Mouse (Mus musculus) lung, postnatal 25 days (tissue): ENCODE data around the gene Pcsk5.
A peak's percentile ranks its signal among the peaks of the same experiment; 100 is the strongest.

Experiments
- DNase-seq: peaks from one replicate; pipeline ENCODE4 v3.0.0; 2022; ENCODE audit warnings: low spot score

The Pcsk5 gene

DNA sequence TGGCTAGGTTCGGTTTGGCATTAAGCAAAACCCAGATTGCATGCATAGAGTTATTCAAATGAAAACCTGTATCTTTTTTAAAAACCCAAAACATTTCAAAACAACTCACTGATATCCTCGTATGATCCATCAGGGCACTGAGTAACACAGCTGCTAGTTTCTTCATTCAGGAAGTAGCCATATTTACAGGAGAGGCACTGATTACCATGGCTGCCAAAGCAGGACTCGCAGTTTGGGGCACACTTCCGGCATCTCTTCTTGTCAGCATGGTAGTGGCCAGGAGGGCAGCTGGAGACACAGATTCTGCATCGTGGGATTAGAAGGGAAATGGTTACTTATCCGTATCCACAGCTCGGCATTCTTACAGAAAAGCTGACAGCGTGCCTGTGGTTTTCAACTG lies 265.1 kb downstream of the Pcsk5 start:
- DNase-seq, result no peak

DNA sequence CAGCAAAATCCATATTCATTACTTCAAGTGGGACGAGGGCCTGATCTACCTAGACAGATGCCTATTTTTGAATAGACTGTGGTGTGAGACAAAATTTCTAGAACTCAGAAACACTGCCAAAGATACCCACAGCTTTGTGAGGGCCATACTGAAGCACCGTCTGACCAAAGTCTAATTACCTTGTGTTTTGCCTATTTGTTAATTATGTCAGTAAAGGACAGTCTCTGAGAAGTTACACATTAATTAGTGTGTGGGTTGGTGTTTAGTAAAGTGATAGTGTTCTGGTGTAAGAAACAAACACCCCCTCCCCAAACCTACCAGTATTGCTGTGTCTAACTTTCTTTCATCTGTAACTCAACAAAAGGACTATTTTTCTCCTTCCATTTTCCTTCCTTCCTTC lies 266.5 kb downstream of the Pcsk5 start:
- no peak for DNase-seq

DNA sequence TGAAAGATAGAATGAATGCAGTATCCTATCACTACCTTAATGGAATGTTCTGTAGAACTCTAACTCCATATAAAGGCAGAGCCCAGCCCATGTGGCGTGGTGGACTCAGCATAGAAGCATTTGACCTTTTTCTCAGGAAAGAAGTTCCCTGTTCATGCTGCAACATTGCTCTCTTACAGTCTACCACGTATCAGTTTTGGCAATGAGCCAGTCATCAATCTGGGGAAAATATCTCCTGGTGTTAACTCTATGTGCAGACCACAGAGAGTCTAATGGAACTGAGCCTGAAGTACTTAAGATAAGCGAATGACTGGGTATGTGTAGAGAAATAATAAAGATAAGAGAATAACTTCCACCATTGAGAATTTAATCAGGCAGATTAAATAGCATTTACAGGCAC lies 270.2 kb downstream of the Pcsk5 start:
- DNase-seq, result no peak

DNA sequence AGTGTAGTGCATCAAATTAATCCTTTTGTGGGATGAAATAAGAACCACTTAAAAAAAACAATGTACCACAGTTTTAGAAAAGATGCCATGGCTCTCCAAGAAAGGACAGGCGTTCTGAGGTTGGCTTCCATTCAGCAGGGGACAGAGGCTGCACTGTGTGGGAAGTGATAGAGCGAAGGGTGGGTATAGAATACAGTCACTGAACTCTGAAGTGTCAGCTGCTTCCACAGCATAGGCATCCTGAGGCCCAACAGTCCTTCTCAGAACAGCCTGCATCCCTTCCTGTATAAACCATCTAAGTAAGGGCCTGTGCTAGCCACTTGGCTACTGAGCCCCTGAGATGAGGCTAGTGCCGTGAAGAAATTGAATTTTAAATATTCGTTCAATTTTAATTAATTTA lies 271.3 kb downstream of the Pcsk5 start:
- no peak for DNase-seq

DNA sequence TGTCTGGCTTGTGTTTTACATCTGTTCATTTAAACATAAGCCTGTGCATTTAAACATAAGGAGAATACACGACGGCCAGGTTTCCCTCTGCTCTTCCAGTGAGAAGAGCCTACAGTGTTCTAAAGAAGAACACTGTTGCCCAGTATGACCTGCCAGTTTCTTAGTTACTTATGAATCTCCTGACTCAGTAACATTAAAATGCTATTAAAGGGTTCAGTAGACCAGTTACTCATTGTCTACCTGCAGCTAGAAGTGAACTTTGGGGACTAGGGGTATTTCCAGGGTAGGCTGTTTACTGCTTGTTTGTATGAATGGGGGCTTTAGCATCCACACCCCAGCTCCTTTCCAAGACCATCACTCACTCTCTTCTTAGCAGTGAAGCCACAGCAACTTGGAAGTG lies 278.7 kb downstream of the Pcsk5 start:
- DNase-seq, result no peak

DNA sequence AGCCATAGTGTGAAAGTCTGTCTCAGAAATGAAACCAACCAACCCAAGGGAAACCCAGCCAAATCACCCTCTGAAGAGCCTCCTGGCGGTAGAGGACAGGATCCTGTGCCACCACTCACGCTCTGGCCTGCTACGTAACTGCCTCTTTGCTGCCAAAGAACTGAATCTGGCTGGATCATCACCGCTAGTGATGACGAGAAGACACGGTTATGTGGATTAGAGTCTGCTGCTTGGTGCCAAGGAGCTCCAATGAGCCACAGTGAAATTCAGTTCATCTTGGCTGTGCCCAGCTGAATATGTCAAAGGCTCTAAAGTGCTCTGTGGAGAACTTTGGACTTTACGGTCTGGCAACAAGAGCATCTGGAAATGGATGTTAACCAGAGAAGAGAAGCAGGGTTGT lies 282.3 kb downstream of the Pcsk5 start:
- no peak for DNase-seq

DNA sequence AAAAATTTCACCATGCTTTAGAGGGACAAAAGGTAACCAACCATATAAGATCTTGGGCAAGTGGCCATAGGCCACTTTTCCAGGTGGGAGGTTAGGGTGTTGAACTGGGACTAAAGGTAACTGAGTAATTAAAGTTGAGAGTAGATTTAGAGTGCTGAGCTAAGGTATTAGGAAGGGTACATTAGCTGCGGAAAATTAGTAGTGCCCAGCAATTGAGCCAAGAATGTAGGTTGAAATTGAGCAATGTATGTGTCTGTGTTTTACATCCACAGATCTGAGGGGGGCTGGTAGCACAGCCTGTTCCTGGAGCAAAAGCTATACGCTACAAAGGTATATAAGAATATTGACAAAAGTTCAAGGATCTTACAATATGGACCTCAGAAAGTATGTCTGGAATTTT lies 282.9 kb downstream of the Pcsk5 start:
- DNase-seq, result no peak

DNA sequence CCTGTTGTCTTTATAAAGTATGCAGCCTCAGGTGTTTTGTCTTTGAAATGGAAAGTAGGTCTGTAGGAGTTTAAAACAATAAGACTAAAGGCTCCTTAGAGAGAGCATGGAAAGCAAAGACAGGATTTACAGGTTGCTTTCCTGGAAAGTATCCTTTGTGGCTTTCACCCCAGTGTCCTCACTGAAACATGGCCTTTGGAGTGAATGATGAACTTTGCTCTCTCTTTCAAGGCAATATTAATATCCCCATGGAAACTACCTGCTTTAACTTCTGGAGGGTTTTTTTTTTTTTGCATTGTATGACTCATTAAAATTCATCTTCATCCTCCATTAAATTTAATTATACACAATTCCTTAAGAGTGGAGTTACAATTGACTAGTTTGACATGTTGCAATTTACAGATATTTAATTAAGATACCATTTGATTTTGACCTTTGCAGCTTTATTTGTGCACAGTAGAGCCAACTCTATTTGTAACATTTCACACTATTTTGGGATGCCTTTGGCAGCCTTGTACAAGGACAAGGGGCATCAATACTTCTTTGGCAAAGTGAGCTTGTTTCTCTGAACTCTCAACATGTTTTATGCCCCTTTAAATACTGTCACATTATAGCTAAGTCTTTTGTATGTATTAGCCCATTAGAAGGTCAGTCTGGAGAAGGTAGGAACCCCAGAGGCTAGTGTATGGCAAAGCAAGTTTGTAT lies 283.9 kb downstream of the Pcsk5 start:
- no peak for DNase-seq

DNA sequence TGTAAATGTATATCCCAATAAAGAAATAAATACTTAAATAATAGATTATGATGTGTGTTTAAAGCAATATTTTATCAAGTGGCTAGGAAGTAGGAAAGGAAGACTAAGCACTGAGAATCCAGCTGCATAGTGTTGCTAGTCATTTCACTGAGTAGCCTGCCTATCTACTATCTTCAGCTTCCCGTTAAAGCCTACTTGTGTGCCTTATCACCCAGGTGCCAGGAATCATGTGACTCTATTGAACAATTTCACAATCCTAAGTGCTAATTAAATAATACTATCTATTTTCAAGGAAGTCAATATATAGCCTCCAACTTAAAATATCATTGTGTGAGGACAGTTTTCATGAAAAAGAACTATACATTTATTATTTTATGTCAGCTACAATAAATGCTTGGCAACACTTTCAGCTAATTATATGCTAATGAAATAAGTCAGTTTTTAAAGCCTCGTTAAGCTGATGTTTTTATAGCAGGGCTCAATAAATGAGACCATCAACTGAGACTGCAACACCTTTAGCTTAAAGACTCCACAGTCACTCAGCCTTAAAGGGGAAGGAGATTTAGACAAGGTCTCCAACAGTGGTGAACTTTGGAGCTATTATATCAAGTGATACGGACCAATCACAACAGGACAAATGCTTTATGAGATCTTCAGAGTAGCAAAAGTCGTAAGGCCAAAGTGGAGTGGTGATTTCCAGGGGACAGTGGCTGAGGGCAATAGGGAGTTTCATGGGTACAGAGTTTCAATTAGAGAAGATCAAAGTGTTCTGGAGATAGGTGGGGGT lies 308.5 kb downstream of the Pcsk5 start:
- DNase-seq, result no peak

DNA sequence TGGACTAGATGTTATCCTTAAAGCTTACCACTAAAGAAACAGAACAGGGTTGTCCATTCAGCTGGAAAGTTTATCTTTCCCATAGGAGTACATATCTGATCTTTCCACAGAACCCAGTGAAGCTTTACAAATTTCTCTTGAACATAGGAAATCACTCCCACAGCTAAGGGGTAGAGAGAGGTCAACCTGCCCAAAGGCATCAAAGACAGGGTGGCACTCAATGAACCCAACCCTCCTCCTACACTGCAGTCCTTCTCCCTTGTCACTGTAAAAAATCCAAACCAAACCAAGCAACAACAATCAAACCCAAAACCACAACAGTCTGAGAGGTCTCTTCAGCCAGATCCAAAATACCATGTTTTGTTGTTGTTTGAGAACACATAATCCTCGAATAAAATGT lies 311.9 kb downstream of the Pcsk5 start:
- DNase-seq, result no peak

DNA sequence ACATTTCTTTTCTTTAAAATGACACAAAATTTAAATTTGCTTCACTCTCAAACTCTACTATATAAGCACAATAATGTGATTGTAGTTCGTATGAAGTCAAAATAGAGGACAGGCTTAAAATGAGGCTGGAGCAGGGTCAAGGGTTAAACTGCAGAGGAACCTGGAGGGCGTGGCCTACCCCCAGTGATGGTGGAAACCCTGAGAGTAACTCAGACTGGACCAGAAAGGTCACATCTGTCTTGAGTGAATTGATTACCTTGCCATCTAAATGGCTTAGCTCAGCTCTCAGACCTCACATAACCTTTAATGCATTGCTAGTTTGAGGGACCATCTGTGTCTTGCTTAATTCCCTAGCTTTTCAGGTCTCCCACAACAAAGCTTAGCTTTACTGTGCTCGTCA lies 323.0 kb downstream of the Pcsk5 start:
- no peak for DNase-seq

DNA sequence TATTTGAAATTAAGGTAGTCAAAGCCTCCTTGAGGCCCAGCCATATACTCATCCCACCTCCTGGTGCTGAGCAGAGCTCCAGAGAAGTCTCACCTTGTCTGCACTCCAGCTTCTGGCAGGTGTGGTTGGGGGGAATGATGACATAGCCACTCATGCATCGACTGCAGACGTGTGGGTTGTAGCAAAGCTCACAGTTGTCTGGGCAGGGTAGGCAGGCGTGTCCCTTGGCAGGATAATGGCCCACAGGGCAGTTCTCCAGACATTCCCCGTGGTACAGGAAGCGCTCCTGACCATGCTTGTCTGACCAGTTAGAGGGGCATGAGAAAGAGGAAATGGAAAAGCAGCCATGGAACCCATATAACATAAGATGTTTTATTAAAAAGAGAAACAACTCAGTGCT lies 326.1 kb downstream of the Pcsk5 start:
- DNase-seq, result no peak

DNA sequence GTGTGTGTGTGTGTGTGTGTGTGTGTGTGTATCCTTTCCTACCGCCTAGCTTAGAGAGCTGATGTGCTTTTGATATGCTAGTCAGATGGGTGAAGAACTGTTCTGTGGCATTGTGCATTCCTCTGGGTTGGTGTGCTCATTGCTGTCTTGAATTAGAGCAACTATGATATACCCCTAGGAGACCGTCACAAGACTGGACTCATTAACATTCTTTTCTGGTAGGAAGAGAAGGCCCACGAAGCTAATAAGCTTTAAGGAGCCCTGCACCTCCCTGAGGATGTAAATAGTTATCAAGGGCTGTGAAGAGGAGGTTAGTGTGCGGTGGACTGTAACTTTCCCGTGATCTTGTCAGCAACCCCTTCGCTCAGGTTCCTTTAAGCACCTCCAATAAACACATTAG lies 333.2 kb downstream of the Pcsk5 start:
- no peak for DNase-seq

DNA sequence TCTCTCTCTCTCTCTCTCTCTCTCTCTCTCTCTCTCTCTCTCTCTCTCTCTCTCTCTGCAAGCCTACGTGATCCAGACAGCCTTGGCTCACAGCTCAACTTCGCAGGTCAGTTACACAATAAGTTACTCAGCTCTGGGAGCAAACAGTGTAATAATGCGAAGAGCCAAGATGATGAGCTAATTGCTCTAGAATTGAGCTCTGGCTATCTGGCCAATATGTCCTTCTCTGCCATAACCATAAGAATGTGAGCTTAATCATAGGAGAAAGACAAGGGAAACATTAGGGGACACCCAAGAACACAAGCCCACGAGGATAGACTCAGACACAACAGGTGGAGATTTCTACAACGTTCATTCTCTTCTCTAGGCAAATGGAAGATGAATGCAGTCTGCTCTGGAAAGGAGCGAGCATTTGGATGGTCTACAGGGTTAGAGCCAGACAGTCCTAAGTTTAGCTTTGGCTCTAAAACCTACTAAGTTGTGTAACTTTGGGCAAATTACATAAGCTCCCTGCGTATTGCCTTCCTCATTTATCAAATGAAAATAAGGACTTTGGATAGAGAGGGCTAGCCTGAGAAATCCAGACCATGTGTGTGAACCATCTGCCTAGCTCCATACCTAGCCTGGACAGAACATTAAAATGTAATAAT lies 338.7 kb downstream of the Pcsk5 start:
- DNase-seq, result peak; percentile 52

DNA sequence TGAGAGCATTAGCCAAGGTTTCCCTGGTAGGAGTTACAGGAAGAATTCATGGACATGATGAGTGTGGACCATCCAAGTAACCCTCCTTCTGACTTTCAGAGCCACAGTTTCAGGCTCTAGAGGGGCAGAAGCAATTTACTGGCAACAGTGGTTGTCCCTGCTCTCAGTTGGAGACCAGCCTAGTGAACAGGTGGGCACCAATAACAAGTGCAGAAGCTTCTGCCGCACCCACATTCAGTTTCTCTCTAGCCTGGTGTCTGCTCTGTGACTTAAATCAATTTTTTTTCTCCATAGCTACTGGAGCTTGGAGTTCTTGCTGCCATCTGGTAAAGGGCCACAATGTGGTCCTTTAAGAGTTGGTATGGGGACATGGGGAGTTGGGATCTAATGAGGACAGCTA lies 341.3 kb downstream of the Pcsk5 start:
- no peak for DNase-seq

DNA sequence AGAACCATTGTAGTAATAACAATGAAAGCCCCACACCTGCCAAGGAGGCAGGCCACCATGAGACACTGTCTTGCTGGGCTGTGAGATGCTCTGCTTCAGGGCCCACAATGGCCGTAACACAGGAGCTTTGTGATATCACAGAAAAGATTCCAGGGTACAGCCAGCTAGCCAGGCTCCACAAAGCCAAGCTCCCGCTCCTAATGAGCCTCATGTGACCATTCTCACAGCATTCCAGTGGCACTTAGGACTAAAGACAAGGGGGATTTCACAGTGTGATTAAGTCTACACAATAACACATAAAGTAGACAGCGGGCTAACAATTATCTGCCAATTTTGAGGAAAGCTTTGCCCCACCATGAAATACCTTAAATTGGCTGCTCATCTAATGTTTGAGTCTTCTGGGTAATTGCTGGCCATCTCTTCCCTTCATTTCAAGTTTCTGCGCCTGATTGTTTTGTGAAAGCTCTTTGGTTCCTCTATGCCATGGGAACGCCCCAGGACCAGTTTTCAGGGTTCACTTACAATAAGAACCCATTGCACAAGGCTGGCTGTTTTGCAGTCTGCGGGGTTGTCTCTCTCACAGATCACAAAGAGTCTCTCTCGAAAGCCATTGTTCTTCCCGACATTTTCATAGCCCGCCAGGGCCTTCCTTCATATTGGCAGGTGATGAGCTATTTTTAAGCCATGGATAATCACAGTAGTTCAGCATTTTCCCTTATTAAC lies 345.4 kb downstream of the Pcsk5 start:
- no peak for DNase-seq

DNA sequence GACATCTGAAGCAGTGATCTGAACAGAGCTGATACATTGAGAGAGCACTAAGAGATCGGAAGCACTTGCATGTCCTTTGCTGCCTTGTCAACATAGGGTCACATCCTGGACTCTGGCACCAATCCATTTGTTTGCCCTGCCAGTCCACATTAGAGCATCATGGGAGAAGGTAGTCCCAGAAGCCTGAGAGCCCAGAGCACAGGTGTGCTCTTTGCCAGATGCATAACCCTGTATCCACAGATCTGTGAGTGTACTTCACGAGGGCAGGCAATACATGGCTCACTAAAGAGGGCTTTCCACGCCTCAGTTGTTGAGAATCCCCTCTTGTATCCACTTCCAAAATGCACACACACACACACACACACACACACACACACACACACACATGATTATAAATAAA lies 346.1 kb downstream of the Pcsk5 start:
- DNase-seq, result no peak

DNA sequence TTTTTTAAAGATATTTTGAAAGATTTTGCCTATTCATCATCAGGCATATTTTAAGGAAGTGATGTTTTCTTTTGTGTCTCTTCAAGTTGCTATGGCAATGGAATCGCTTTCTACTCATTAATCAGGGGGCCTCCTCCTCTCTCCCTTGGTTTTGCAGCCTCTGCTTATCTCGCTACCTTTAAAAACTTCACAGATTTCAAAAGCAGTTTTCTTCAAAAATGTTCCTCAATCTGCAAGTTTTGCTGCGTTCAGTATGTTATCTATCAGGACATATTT lies 347.6 kb downstream of the Pcsk5 start:
- DNase-seq, result no peak

DNA sequence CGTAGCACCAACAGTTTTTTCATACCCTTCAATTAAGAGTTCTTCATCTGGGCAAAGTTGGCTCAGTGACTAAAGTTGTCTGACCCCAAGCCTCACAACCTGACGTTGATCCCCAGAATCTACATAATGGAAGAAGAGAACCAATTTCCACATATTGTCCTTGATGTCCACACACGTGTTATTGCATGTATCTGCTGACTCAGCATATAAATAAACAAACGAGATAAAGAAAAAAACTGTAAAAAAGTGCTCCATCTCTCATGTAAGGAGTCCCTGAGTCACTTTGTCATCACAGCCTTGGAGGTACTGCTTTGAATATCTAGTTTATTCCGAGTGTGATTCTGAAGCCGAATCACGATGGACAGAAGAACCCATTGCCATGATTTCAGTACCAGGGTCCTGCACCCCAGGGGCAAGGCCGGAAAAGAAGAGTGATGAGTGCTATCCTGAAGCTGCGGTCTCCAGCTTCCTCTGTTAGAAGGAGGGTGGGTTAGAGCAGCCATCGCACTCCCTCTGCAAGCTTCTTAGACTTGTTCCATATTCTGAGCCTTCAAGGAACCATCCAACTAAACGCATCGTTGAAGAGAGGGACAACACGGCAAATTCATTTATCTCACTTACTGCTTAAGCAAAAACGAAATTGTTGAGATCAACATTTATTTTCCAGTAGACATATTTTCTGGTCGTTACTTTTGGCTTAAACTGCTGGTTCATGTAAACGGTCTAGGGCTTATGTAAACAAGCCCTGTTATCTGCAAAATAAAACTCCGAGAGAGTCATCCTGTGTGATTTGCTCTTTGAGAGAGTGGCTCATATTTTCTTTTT lies 348.2 kb downstream of the Pcsk5 start:
- no peak for DNase-seq

DNA sequence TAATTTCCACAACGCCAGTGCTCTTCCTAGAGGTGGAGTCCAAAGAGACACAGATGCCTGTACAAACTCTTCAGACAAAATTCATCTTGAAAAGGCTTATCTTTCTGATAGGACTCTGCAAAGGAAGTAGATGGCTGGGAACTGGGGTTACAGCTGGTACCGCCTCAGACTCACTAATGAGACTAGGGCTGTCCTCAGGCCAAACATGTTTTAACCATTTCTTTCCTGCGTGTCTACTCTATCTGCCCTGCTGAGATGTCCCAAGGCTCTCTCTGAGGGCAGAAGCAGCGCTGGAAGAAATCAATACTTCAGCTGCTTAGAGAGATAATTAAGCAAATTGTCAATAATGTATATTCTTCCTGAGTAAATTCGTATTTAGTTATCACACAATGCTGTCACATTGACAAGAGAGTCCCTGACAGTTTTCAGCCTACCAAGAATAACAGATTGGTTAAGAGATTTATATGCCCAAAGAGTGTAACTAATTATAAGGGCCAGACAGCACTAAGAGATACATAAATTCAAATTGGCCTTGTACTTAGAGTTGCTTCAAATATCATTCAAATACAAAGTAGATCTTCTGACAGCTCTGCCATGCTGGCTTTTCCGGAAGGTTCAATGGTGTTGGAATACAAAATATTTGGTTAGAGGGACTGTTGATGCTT lies 355.2 kb downstream of the Pcsk5 start:
- no peak for DNase-seq

DNA sequence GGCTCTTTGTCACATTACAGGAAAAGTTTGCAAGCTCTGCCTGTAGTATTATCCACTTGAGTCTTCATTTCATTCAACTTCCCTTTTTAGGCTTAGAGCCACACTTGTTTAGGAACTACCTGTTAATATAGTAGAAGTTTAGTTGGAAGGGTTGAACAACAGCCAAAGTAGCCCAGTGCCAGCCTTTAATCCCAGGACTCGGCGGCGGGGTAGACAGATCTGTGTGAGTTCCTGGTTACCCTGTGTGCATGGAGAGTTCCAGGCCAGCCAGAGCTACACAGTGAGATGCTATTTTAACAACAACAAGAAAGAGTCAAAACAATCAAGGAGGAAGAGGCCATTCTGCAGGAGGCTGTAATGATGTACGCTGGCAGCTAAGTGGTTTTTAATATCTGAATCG lies 358.0 kb downstream of the Pcsk5 start:
- no peak for DNase-seq

DNA sequence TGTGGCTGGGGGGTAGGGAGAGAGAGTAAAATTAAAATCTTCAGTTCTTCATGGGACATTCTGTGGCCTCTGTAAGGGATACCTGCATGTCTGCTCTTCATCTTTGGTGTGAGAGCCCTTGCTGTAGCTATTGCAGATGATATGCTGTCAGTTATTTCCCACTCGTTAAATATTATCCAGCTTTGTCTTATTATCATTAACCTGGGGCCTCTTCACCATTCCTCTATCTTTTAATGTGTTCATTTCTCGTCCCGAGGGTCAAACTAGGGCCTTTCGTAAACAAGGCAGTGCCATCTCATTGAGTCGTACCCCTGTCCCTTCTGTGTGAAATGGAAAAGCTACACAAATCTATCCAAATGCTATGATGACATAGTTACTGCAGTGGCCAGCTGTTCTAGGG lies 361.4 kb downstream of the Pcsk5 start:
- DNase-seq, result no peak
